Mouse (Mus musculus): ENCODE data around the gene Cwc22.

DNA sequence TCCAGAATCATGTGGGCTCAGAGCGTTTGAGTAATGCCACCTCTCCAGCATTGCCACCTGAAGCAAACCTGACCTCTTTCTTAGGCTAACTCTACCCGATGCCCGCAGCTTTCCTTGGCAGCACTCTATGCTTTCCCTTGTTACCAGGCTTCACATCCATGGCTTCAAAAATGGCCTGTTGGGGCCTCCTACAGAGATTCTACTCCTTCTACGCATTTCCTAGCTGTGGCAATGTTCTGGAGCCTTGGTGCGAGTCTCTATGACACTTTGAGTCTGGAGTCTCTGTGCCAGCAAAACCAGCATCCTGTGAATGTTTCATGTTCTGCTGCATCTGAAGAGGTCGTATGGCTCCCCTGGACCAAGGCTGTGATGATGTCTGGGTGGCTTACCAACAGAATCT is 69.8 kb downstream of the Cwc22 start:
- TF ChIP-seq CTCF (conservative IDR thresholded peaks at IDR 0.05; ENCODE audit: low read length): no peak
- no peak for TF ChIP-seq POU5F1 (IDR thresholded peaks at IDR 0.05; ENCODE audit: borderline replicate concordance, low read length)
